Mouse (Mus musculus) urinary bladder, postnatal 25 days (tissue): ENCODE results near the gene Psmb3.
A peak's percentile ranks its signal among the peaks of the same experiment; 100 is the strongest.
"Not testable (repeated sequence)": the region's sequence is repeated elsewhere in the genome, so short reads cannot be mapped to it uniquely, and the experiment has no call there.

ENCODE experiments used
- DNase-seq: peaks from one replicate; pipeline ENCODE4 v3.0.0; 2022; ENCODE audit warnings: low spot score

Psmb3 gene

GRCm38 (mm10) chr11:97717369-97718280 is 14.4 kb downstream of the Psmb3 start:
- no peak for DNase-seq

GRCm38 (mm10) chr11:97718281-97718860 is 15.2 kb downstream of the Psmb3 start:
- no peak for DNase-seq

GRCm38 (mm10) chr11:97719041-97719440 is 15.8 kb downstream of the Psmb3 start:
- no peak for DNase-seq

- no peak for DNase-seq
These were observed 18.1 kb downstream of the Psmb3 start for GRCm38 (mm10) chr11:97721338-97721737.

- no peak for DNase-seq
These were observed 20.5 kb downstream of the Psmb3 start for GRCm38 (mm10) chr11:97723709-97724108.

- no peak for DNase-seq
These were observed 25.1 kb downstream of the Psmb3 start for GRCm38 (mm10) chr11:97728311-97728710.

- no peak for DNase-seq
These were observed 25.5 kb downstream of the Psmb3 start for GRCm38 (mm10) chr11:97728730-97729129.

- no peak for DNase-seq
These were observed 30.5 kb downstream of the Psmb3 start for GRCm38 (mm10) chr11:97733689-97734088.

GRCm38 (mm10) chr11:97734810-97735209 is 31.6 kb downstream of the Psmb3 start:
- not testable (repeated sequence) for DNase-seq

GRCm38 (mm10) chr11:97736645-97737044 is 33.4 kb downstream of the Psmb3 start:
- DNase-seq, result no peak

GRCm38 (mm10) chr11:97737600-97737999 is 34.4 kb downstream of the Psmb3 start:
- no peak for DNase-seq

- no peak for DNase-seq
These were observed 35.5 kb downstream of the Psmb3 start for GRCm38 (mm10) chr11:97738703-97739102.

- DNase-seq, result no peak
These were observed 36.0 kb downstream of the Psmb3 start for GRCm38 (mm10) chr11:97739155-97739554.

GRCm38 (mm10) chr11:97740190-97740589 is 37.0 kb downstream of the Psmb3 start:
- no peak for DNase-seq

- no peak for DNase-seq
These were observed 39.0 kb downstream of the Psmb3 start for GRCm38 (mm10) chr11:97742157-97742556.

GRCm38 (mm10) chr11:97742591-97742990 is 39.4 kb downstream of the Psmb3 start:
- no peak for DNase-seq

- DNase-seq, result no peak
These were observed 40.2 kb downstream of the Psmb3 start for GRCm38 (mm10) chr11:97743423-97743822.

- DNase-seq, result peak; percentile 32
These were observed 41.0 kb downstream of the Psmb3 start, which contains the start of gene Pip4k2b for GRCm38 (mm10) chr11:97744063-97744717. TSS of gene Pip4k2b (minus strand) at chr11:97744704.

GRCm38 (mm10) chr11:97744718-97745330 is 41.6 kb downstream of the Psmb3 start:
- peak; percentile 96 for DNase-seq

- no peak for DNase-seq
These were observed 42.1 kb downstream of the Psmb3 start for GRCm38 (mm10) chr11:97745331-97745721.

GRCm38 (mm10) chr11:97747773-97748172 is 44.6 kb downstream of the Psmb3 start:
- DNase-seq, result no peak

- DNase-seq, result no peak
These were observed 45.3 kb downstream of the Psmb3 start for GRCm38 (mm10) chr11:97748496-97748895.
